Mouse (Mus musculus): Measurements from ENCODE around the gene Cyyr1. TPM values are rescaled to one million over a fixed set of nuclear protein-coding genes. Genes with fewer than 3 reads are reported as not detected.

The Cyyr1 gene
- polyA plus RNA-seq, 1 experiment from 2014 or later = 3.4 TPM

- Histone ChIP-seq H3K36me3 (no peaks in the 10 kb centered on the region), H3K4me3 (no peak overlapping the region), H3K9me3 (no peaks in the 10 kb centered on the region), H3K27ac (no peak overlapping the region), H3K9ac (no peak overlapping the region), H3K4me1 (no peaks in the 10 kb centered on the region), H3K27me3 (no peaks in the 10 kb centered on the region), H3K4me2 (replicated peaks) (no peak overlapping the region)
- no peak for ATAC-seq (ENCODE audit: low FRiP score, low read depth)
- WGBS = 70% methylated on average over 12 of the region's 12 CpGs
Observed at GRCm38 (mm10) chr16:85527743-85528620, 25.2 kb downstream of the Cyyr1 start.

- Histone ChIP-seq H3K36me3 (no peaks in the 10 kb centered on the region), H3K27ac (no peak overlapping the region), H3K4me2 (replicated peaks) (no peak overlapping the region), H3K27me3 (no peaks in the 10 kb centered on the region), H3K9me3 (no peaks in the 10 kb centered on the region), H3K9ac (no peak overlapping the region), H3K4me3 (no peak overlapping the region), H3K4me1 (no peaks in the 10 kb centered on the region)
- WGBS = 88% methylated on average over 8 of the region's 8 CpGs
- ATAC-seq (ENCODE audit: low FRiP score, low read depth) = no peak
Observed at GRCm38 (mm10) chr16:85524589-85524988, 28.6 kb downstream of the Cyyr1 start.

GRCm38 (mm10) chr16:85507264-85507663 lies 45.9 kb downstream of the Cyyr1 start:
- Histone ChIP-seq H3K9ac (no peak overlapping the region), H3K4me3 (no peak overlapping the region), H3K27me3 (no peaks in the 10 kb centered on the region), H3K4me2 (replicated peaks) (no peak overlapping the region), H3K36me3 (no peaks in the 10 kb centered on the region), H3K4me1 (no peaks in the 10 kb centered on the region), H3K27ac (no peak overlapping the region), H3K9me3 (no peaks in the 10 kb centered on the region)
- 87% methylated on average over 6 of the region's 6 CpGs for WGBS
- ATAC-seq (ENCODE audit: low FRiP score, low read depth) = no peak

GRCm38 (mm10) chr16:85505108-85505507 lies 48.1 kb downstream of the Cyyr1 start:
- H3K27ac ChIP-seq = no peak overlapping the region
- no peaks in the 10 kb centered on the region for H3K9me3 ChIP-seq
- no peaks in the 10 kb centered on the region for H3K27me3 ChIP-seq
- no peaks in the 10 kb centered on the region for H3K4me1 ChIP-seq
- H3K4me3 ChIP-seq = no peak overlapping the region
- H3K4me2 ChIP-seq (replicated peaks) = no peak overlapping the region
- ATAC-seq (ENCODE audit: low FRiP score, low read depth) = no peak
- WGBS = 33% methylated on average over 3 of the region's 3 CpGs
- H3K9ac ChIP-seq = no peak overlapping the region
- no peaks in the 10 kb centered on the region for H3K36me3 ChIP-seq

GRCm38 (mm10) chr16:85503416-85503815 lies 49.8 kb downstream of the Cyyr1 start:
- no peak overlapping the region for H3K9ac ChIP-seq
- H3K4me2 ChIP-seq (replicated peaks) = no peak overlapping the region
- 82% methylated on average over 5 of the region's 5 CpGs for WGBS
- H3K4me3 ChIP-seq = no peak overlapping the region
- ATAC-seq (ENCODE audit: low FRiP score, low read depth) = no peak
- H3K9me3 ChIP-seq = no peaks in the 10 kb centered on the region
- H3K36me3 ChIP-seq = no peaks in the 10 kb centered on the region
- no peaks in the 10 kb centered on the region for H3K4me1 ChIP-seq
- no peaks in the 10 kb centered on the region for H3K27me3 ChIP-seq
- no peak overlapping the region for H3K27ac ChIP-seq

- no peak for ATAC-seq (ENCODE audit: low FRiP score, low read depth)
- Histone ChIP-seq H3K9me3 (no peaks in the 10 kb centered on the region), H3K27me3 (no peaks in the 10 kb centered on the region), H3K4me2 (replicated peaks) (no peak overlapping the region), H3K4me1 (no peaks in the 10 kb centered on the region), H3K36me3 (no peaks in the 10 kb centered on the region), H3K27ac (no peak overlapping the region), H3K4me3 (no peak overlapping the region), H3K9ac (no peak overlapping the region)
- 91% methylated on average over 2 of the region's 2 CpGs for WGBS
Observed at GRCm38 (mm10) chr16:85495837-85496236, 57.4 kb downstream of the Cyyr1 start.

- Histone ChIP-seq H3K4me3 (no peak overlapping the region), H3K27ac (no peak overlapping the region), H3K9ac (no peak overlapping the region), H3K9me3 (no peaks in the 10 kb centered on the region), H3K4me1 (no peaks in the 10 kb centered on the region), H3K4me2 (replicated peaks) (no peak overlapping the region), H3K27me3 (no peaks in the 10 kb centered on the region), H3K36me3 (no peaks in the 10 kb centered on the region)
- 72% methylated on average over 5 of the region's 5 CpGs for WGBS
- no peak for ATAC-seq (ENCODE audit: low FRiP score, low read depth)
Observed at GRCm38 (mm10) chr16:85488105-85488607, 65.0 kb downstream of the Cyyr1 start.

- Histone ChIP-seq H3K4me1 (no peaks in the 10 kb centered on the region), H3K27me3 (no peaks in the 10 kb centered on the region), H3K4me3 (no peak overlapping the region), H3K27ac (no peak overlapping the region), H3K36me3 (no peaks in the 10 kb centered on the region), H3K4me2 (replicated peaks) (no peak overlapping the region), H3K9ac (no peak overlapping the region), H3K9me3 (no peaks in the 10 kb centered on the region)
- 88% methylated on average over 7 of the region's 7 CpGs for WGBS
- no peak for ATAC-seq (ENCODE audit: low FRiP score, low read depth)
Observed at GRCm38 (mm10) chr16:85487266-85487665, 65.9 kb downstream of the Cyyr1 start.

- WGBS = 84% methylated on average over 4 of the region's 4 CpGs
- Histone ChIP-seq H3K27me3 (no peaks in the 10 kb centered on the region), H3K9ac (no peak overlapping the region), H3K9me3 (no peaks in the 10 kb centered on the region), H3K4me2 (replicated peaks) (no peak overlapping the region), H3K4me3 (no peak overlapping the region), H3K4me1 (no peaks in the 10 kb centered on the region), H3K36me3 (no peaks in the 10 kb centered on the region), H3K27ac (no peak overlapping the region)
- ATAC-seq (ENCODE audit: low FRiP score, low read depth) = no peak
Observed at GRCm38 (mm10) chr16:85484557-85484956, 68.6 kb downstream of the Cyyr1 start.

- H3K4me3 ChIP-seq = no peak overlapping the region
Observed at GRCm38 (mm10) chr16:85474552-85475071, 78.6 kb downstream of the Cyyr1 start.

GRCm38 (mm10) chr16:85470057-85470456 lies 83.1 kb downstream of the Cyyr1 start:
- Histone ChIP-seq H3K4me1 (peaks cover 5% of the 10 kb centered on the region; the same call in 1 of the 2 replicates), H3K9ac (no peak overlapping the region), H3K27ac (no peak overlapping the region), H3K4me2 (replicated peaks) (no peak overlapping the region), H3K9me3 (no peaks in the 10 kb centered on the region), H3K36me3 (no peaks in the 10 kb centered on the region), H3K27me3 (no peaks in the 10 kb centered on the region), H3K4me3 (no peak overlapping the region)
- 90% methylated on average over 4 of the region's 4 CpGs for WGBS
- ATAC-seq (ENCODE audit: low FRiP score, low read depth) = no peak

More at GRCm38 (mm10) chr16:85474552-85475071, 78.6 kb downstream of the Cyyr1 start:
- no peak overlapping the region for H3K27ac ChIP-seq
- peaks cover 5% of the 10 kb centered on the region; the same call in 1 of the 2 replicates for H3K4me1 ChIP-seq
- WGBS = 22% methylated on average over 5 of the region's 5 CpGs
- H3K4me2 ChIP-seq (replicated peaks) = no peak overlapping the region
- H3K9me3 ChIP-seq = no peaks in the 10 kb centered on the region
- no peaks in the 10 kb centered on the region for H3K36me3 ChIP-seq
- no peaks in the 10 kb centered on the region for H3K27me3 ChIP-seq
- H3K9ac ChIP-seq = no peak overlapping the region
- no peak for ATAC-seq (ENCODE audit: low FRiP score, low read depth)

- no peaks in the 10 kb centered on the region for H3K27me3 ChIP-seq
- no peak overlapping the region for H3K4me2 ChIP-seq (replicated peaks)
- H3K4me3 ChIP-seq = no peak overlapping the region
- no peaks in the 10 kb centered on the region for H3K36me3 ChIP-seq
- no peak overlapping the region for H3K9ac ChIP-seq
- no peaks in the 10 kb centered on the region for H3K4me1 ChIP-seq
- no peaks in the 10 kb centered on the region for H3K9me3 ChIP-seq
- WGBS = 78% methylated on average over 1 of the region's 1 CpGs
- ATAC-seq (ENCODE audit: low FRiP score, low read depth) = no peak
- no peak overlapping the region for H3K27ac ChIP-seq
Observed at GRCm38 (mm10) chr16:85455043-85455442, 98.2 kb downstream of the Cyyr1 start.

Data from limb, embryonic 13.5 days (tissue).